In the genomic region with DNA sequence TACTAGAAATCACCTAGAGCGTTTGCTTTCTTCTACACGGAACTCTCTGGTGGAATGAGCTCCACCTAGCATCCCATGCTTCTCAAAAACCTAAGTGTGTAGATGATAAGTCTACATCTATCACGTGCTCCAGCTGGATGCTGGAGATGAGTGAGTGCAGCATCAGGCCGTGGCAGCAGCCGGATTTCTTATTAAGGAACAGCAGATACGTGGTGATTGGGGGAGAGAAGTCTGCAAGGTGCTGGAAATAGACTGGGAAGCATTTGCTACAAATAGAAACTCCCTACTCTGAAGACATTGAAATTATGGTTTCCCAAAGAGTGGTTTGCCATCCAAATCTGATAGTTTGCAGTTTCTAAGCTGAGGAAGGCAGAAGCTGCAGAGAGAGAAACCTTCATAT, we compare ENCODE assay signal across 6 mouse cellular contexts.
"Had no signal": no experiment of that assay in that cellular context is flagged by ENCODE, and none has a peak within 500 bp of the region (broad histone marks: within the 10 kb centered on the region; RNA-seq: fewer than 3 reads in every experiment).

No protein-coding gene starts in this region.

- DNase-seq: kidney, adult 2 months; kidney, postnatal 14 days; layer of hippocampus, postnatal 36 days; lung, adult 18-20 months; thymus, adult 18-20 months; thymus, postnatal 14 days had no signal
